Mouse (Mus musculus) hindbrain, postnatal 0 days (tissue): ENCODE measurements at regions not wholly inside any gene's neighbourhood (a gene's known extent, or its start where the extent isn't known, plus 50 kb on each side); places are given as distances from the start of the nearest gene placed in this dataset.
"Not testable (repeated sequence)": the region's sequence is repeated elsewhere in the genome, so short reads cannot be mapped to it uniquely, and the experiment has no call there.

ENCODE experiments used
- ATAC-seq: fragments of 200-750 bp; cut with Nextera tagmentation; 2 replicates; pipeline ENCODE4 v1.8.0; 2017; ENCODE audit warnings: mild to moderate bottlenecking, moderate TSS enrichment, moderate library complexity
- DNase-seq: peaks from one replicate; pipeline ENCODE4 v3.0.0-alpha.2; 2015; ENCODE audit warnings: low spot score
- H3K27ac ChIP-seq: fragments of 300-500 bp; sonication (generic); 2 replicates; pipeline ENCODE4 v1.5.1; 2014; ENCODE audit warnings: mild to moderate bottlenecking
- H3K27me3 ChIP-seq: fragments of 300-500 bp; sonication (generic); 2 replicates; pipeline ENCODE4 v1.6.1; 2014; ENCODE audit warnings: low read length, mixed read lengths; ENCODE audit not compliant: insufficient read depth
- H3K36me3 ChIP-seq: fragments of 300-500 bp; sonication (generic); 2 replicates; pipeline ENCODE4 v1.6.1; 2014; ENCODE audit warnings: low read length, mixed read lengths; ENCODE audit not compliant: insufficient read depth
- H3K4me1 ChIP-seq: fragments of 300-500 bp; sonication (generic); 2 replicates; pipeline ENCODE4 v1.6.1; 2014; ENCODE audit warnings: antibody characterized with exemption, low read length, mixed read lengths; ENCODE audit not compliant: insufficient read depth
- H3K4me2 ChIP-seq: fragments of 300-500 bp; sonication (generic); 2 replicates; pipeline ENCODE4 v1.6.1; 2014; ENCODE audit warnings: low read depth, mild to moderate bottlenecking, low read length, moderate library complexity, mixed read lengths
- H3K4me3 ChIP-seq: fragments of 300-500 bp; sonication (generic); 2 replicates; pipeline ENCODE4 v1.5.1; 2014; ENCODE audit warnings: low read length
- H3K9ac ChIP-seq: fragments of 300-500 bp; sonication (generic); replicated peaks from 2 replicates; pipeline ENCODE4 v1.6.1; 2014; ENCODE audit warnings: mild to moderate bottlenecking, low read length, moderate library complexity, mixed read lengths
- H3K9me3 ChIP-seq: fragments of 300-500 bp; sonication (generic); 2 replicates; pipeline ENCODE4 v1.6.1; 2016; ENCODE audit warnings: low read length, mixed read lengths
- CTCF ChIP-seq: IDR thresholded peaks from 2 replicates; pipeline ENCODE4 v1.5.1; 2016; ENCODE audit warnings: antibody characterized with exemption, control low read depth, low read depth
- WGBS: fragments of 180-500 bp; shearing (Covaris S2); extraction: QIAGEN DNeasy Blood & Tissue Kit; methylation state at CpG from one replicate; pipeline ENCODE4 v1.1.7; 2014; 5-methylcytosine and 5-hydroxymethylcytosine counted together

GRCm38 (mm10) chr11:40456571-40456970 lies 238.4 kb downstream of the Mat2b start:
- Histone ChIP-seq H3K9ac (no peak overlapping the region), H3K27me3 (no peaks in the 10 kb centered on the region), H3K36me3 (no peaks in the 10 kb centered on the region), H3K4me3 (no peak overlapping the region), H3K9me3 (no peaks in the 10 kb centered on the region), H3K4me2 (no peak overlapping the region), H3K4me1 (no peaks in the 10 kb centered on the region), H3K27ac (no peak overlapping the region)
- DNase-seq (peak; percentile 22), ATAC-seq (no peak)
- 66% methylated on average over 6 of the region's 6 CpGs for WGBS
- no peak for TF ChIP-seq CTCF

GRCm38 (mm10) chr11:40454994-40455393 lies 240.0 kb downstream of the Mat2b start:
- H3K36me3 ChIP-seq, H3K27ac ChIP-seq, H3K4me3 ChIP-seq, H3K27me3 ChIP-seq, H3K9ac ChIP-seq, H3K4me1 ChIP-seq, H3K4me2 ChIP-seq, H3K9me3 ChIP-seq, ATAC-seq, DNase-seq: not testable (repeated sequence)

- no peak overlapping the region for H3K9ac ChIP-seq
- H3K9me3 ChIP-seq, result no peaks in the 10 kb centered on the region
- TF ChIP-seq CTCF, result no peak
- no peaks in the 10 kb centered on the region for H3K4me1 ChIP-seq
- DNase-seq (no peak), ATAC-seq (no peak)
- no peaks in the 10 kb centered on the region for H3K27me3 ChIP-seq
- H3K4me2 ChIP-seq, result no peak overlapping the region
- no peak overlapping the region for H3K4me3 ChIP-seq
- 90% methylated on average over 2 of the region's 2 CpGs for WGBS
- no peaks in the 10 kb centered on the region for H3K36me3 ChIP-seq
- H3K27ac ChIP-seq, result no peak overlapping the region
Observed at GRCm38 (mm10) chr11:40446846-40447245, 248.2 kb downstream of the Mat2b start.

GRCm38 (mm10) chr11:40434002-40434401 lies 261.0 kb downstream of the Mat2b start:
- Histone ChIP-seq H3K9me3 (no peaks in the 10 kb centered on the region), H3K27me3 (no peaks in the 10 kb centered on the region), H3K9ac (no peak overlapping the region), H3K27ac (no peak overlapping the region), H3K4me2 (no peak overlapping the region), H3K4me1 (no peaks in the 10 kb centered on the region), H3K4me3 (no peak overlapping the region), H3K36me3 (no peaks in the 10 kb centered on the region)
- TF ChIP-seq CTCF, result no peak
- DNase-seq (no peak), ATAC-seq (no peak)
- 65% methylated on average over 1 of the region's 1 CpGs for WGBS

GRCm38 (mm10) chr11:40428858-40429257 lies 266.1 kb downstream of the Mat2b start:
- H3K9ac ChIP-seq, result no peak overlapping the region
- DNase-seq (no peak), ATAC-seq (no peak)
- H3K27ac ChIP-seq, result no peak overlapping the region
- H3K4me3 ChIP-seq, result no peak overlapping the region
- 92% methylated on average over 2 of the region's 2 CpGs for WGBS
- H3K36me3 ChIP-seq, result no peaks in the 10 kb centered on the region
- H3K4me1 ChIP-seq, result no peaks in the 10 kb centered on the region
- H3K27me3 ChIP-seq, result no peaks in the 10 kb centered on the region
- TF ChIP-seq CTCF, result no peak
- no peaks in the 10 kb centered on the region for H3K9me3 ChIP-seq
- H3K4me2 ChIP-seq, result no peak overlapping the region

GRCm38 (mm10) chr11:40424316-40424715 lies 270.7 kb downstream of the Mat2b start:
- Histone ChIP-seq H3K4me3 (no peak overlapping the region), H3K4me1 (no peaks in the 10 kb centered on the region), H3K27ac (no peak overlapping the region), H3K9ac (no peak overlapping the region), H3K36me3 (no peaks in the 10 kb centered on the region), H3K27me3 (no peaks in the 10 kb centered on the region), H3K4me2 (no peak overlapping the region), H3K9me3 (no peaks in the 10 kb centered on the region)
- 56% methylated on average over 3 of the region's 3 CpGs for WGBS
- ATAC-seq, result no peak
- no peak for TF ChIP-seq CTCF
- DNase-seq, result peak; percentile 3

GRCm38 (mm10) chr11:40407571-40407970 lies 287.4 kb downstream of the Mat2b start:
- Histone ChIP-seq H3K27me3 (no peaks in the 10 kb centered on the region), H3K9ac (no peak overlapping the region), H3K36me3 (no peaks in the 10 kb centered on the region), H3K4me1 (no peaks in the 10 kb centered on the region), H3K27ac (no peak overlapping the region), H3K4me3 (no peak overlapping the region), H3K4me2 (no peak overlapping the region), H3K9me3 (no peaks in the 10 kb centered on the region)
- TF ChIP-seq CTCF, result no peak
- DNase-seq, result no peak
- ATAC-seq, result no peak
